Mouse (Mus musculus) liver (tissue): ENCODE measurements around the gene Dennd6b.

Experiments used
- DNase-seq: peaks from one replicate; pipeline ENCODE4 v3.0.0-alpha.2; 2020; ENCODE audit warnings: mixed read lengths

Gene Dennd6b

GRCm38 (mm10) chr15:89196313-89196706, at the start of gene Dennd6b:
TSS of gene Dennd6b (minus strand) at chr15:89196496.
- DNase-seq, result peak; percentile 98

GRCm38 (mm10) chr15:89241025-89241424, 44.7 kb upstream of the Dennd6b start:
- no peak for DNase-seq

GRCm38 (mm10) chr15:89239751-89240392, 43.6 kb upstream of the Dennd6b start:
- DNase-seq, result peak; percentile 30

GRCm38 (mm10) chr15:89234052-89234451, 37.8 kb upstream of the Dennd6b start:
- DNase-seq, result no peak

- DNase-seq, result no peak
Observed at GRCm38 (mm10) chr15:89233586-89233985, 37.3 kb upstream of the Dennd6b start.

GRCm38 (mm10) chr15:89215611-89216233, 19.4 kb upstream of the Dennd6b start:
- DNase-seq, result peak; percentile 52

GRCm38 (mm10) chr15:89214953-89215352, 18.7 kb upstream of the Dennd6b start:
- no peak for DNase-seq

GRCm38 (mm10) chr15:89213517-89213916, 17.2 kb upstream of the Dennd6b start:
- DNase-seq, result no peak

GRCm38 (mm10) chr15:89212495-89212894, 16.2 kb upstream of the Dennd6b start:
- no peak for DNase-seq

- DNase-seq, result peak; percentile 83
Observed at GRCm38 (mm10) chr15:89211716-89212461, 15.6 kb upstream of the Dennd6b start.

GRCm38 (mm10) chr15:89210915-89211715, 14.8 kb upstream of the Dennd6b start, which contains the start of gene Ppp6r2:
TSS of gene Ppp6r2 (plus strand) at chr15:89211553.
- peak; percentile 92 for DNase-seq

- DNase-seq, result peak; percentile 90
Observed at GRCm38 (mm10) chr15:89209886-89210761, 13.8 kb upstream of the Dennd6b start.

- no peak for DNase-seq
Observed at GRCm38 (mm10) chr15:89207457-89207856, 11.2 kb upstream of the Dennd6b start.

GRCm38 (mm10) chr15:89197056-89197455, 760 bp upstream of the Dennd6b start:
- no peak for DNase-seq

- peak; percentile 95 for DNase-seq
Observed at GRCm38 (mm10) chr15:89195690-89196312, 495 bp downstream of the Dennd6b start.

GRCm38 (mm10) chr15:89195261-89195681, 1.0 kb downstream of the Dennd6b start:
- DNase-seq, result peak; percentile 67

- no peak for DNase-seq
Observed at GRCm38 (mm10) chr15:89184937-89185227, 11.4 kb downstream of the Dennd6b start.

- DNase-seq, result no peak
Observed at GRCm38 (mm10) chr15:89184141-89184936, 12.0 kb downstream of the Dennd6b start.

- no peak for DNase-seq
Observed at GRCm38 (mm10) chr15:89182842-89183241, 13.5 kb downstream of the Dennd6b start.

- DNase-seq, result peak; percentile 46
Observed at GRCm38 (mm10) chr15:89182328-89182741, 14.0 kb downstream of the Dennd6b start.
